Mouse (Mus musculus): Measurements from ENCODE around the gene Tanc1.

DNA sequence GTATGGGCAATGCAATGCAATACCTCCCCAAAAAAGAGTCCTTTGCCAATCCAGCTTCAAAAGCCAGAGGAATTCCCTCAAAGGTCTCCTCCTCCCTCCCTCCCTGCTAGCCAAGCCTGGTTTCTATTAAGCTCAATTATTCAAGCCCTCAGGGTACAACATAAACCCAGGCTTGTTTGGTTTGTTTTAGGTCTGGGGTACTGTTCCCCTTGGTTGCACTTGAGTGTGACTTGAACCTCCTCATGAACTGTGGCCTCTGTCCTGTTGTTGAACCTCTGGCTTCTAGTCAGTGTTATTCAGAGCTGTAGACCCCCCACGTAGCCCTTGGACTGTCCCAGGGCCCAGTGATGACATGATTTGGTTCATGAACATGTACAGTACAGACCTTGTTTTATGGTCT is 62.0 kb downstream of the Tanc1 start:
- TF ChIP-seq POLR2A (IDR thresholded peaks at IDR 0.05; ENCODE audit: insufficient read depth, low read depth, low read length), result no peak
- no peak for TF ChIP-seq CTCF (IDR thresholded peaks at IDR 0.05)
